Mouse (Mus musculus): ENCODE data around the gene Bank1. TPM values are rescaled to one million over a fixed set of nuclear protein-coding genes. Genes with fewer than 3 reads are reported as not detected.
A peak's percentile ranks its signal among the peaks of the same experiment; 100 is the strongest.

Bank1 gene
- total RNA-seq, 2 experiments from 2014 or later, result 0.93 to 1.3 TPM

- intact Hi-C loops (cut with DNase I), result no loop called here
These were observed 68.1 kb downstream of the Bank1 start for GRCm38 (mm10) chr3:136257761-136258160.

DNA sequence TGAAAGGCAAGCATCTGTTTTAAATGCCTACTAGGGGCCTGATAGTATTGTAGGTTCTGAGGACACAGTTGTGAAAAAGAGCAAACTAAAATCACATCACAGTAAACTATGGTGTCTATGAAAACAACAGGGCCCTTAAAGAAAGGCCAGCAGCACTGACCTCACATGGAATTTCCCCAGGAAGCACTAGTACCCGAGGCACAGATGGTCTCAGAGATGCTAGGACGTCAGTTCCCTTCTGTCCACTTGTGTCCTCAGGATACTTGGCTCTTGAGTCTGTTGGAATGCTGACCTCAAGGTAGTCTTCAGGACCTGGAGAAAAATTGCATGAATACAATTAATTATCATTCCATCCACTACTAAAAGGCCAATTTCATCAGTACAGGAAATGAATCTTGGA, 71.2 kb downstream of the Bank1 start:
- intact Hi-C loops (cut with DNase I), result no loop called here
- no peak for DNase-seq

More at GRCm38 (mm10) chr3:136257761-136258160, 68.1 kb downstream of the Bank1 start:
- DNase-seq, result no peak

DNA sequence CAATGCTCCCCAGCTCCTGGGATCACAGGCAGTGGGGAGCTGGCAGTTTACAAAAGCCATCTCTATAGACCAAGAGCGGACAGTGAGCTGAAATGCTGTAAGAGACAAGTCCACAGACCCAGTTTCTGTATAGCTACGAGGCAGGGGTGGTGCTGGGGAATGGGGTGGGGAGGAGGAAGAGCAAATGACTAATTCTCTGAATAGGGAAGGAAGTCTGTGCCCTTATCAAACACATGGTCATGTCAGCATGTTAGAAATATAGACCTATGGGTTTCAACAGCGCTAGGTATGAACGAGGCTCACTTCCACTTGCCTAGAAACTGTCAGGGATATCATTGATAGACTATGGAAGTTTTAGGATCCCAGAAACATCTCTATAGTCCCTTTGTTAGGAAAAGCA, 73.0 kb downstream of the Bank1 start:
- intact Hi-C loops (cut with DNase I), result no loop called here
- no peak for DNase-seq

GRCm38 (mm10) chr3:136251578-136251977, 74.3 kb downstream of the Bank1 start:
- intact Hi-C loops (cut with DNase I), result no loop called here
- no peak for DNase-seq

GRCm38 (mm10) chr3:136247331-136247730, 78.5 kb downstream of the Bank1 start:
- DNase-seq, result no peak
- intact Hi-C loops (cut with DNase I), result no loop called here

GRCm38 (mm10) chr3:136244931-136245330, 80.9 kb downstream of the Bank1 start:
- DNase-seq, result no peak
- intact Hi-C loops (cut with DNase I), result no loop called here

DNA sequence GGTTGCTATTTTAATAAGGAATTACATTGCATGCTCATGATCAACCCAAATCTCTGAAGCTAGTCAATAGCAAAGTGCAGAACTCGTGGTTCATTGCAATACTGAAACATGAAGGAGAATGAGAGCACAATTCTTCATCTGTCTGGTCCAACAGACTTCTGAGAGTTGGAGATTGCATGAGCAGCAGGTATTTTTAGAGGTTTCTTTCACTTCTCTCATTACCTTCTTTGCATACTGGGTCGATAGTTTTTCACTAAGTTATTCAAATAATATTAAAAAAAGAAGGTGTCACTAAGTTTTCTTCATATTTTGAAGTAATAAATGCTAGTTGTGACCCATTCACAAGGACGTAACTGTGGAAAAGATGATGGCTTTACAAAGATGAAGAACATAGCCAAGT, 87.1 kb downstream of the Bank1 start:
- intact Hi-C loops (cut with DNase I), result no loop called here

DNA sequence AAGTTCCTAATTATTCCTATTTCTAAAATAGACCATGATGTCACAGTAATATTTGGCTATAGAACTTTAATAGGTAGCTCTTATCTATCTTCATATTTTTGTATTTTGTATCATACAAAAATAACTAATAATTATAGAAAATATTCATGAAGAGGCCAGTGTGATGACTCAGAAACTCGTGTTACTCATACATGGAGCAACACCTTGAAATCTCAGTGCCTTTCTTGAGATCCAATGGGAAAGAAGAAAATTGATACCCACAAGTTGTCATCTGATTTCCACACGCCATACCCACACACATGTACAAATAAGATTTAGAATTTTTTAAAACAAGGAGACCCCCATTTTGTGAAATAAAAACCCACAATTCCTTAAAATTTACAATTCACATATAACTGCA, 92.4 kb downstream of the Bank1 start:
- intact Hi-C loops (cut with DNase I), result no loop called here
- no peak for DNase-seq

More for the DNA sequence above, 87.1 kb downstream of the Bank1 start:
- no peak for DNase-seq

GRCm38 (mm10) chr3:136230602-136231151, 95.2 kb downstream of the Bank1 start:
- intact Hi-C loops (cut with DNase I), result no loop called here
- DNase-seq, result no peak

DNA sequence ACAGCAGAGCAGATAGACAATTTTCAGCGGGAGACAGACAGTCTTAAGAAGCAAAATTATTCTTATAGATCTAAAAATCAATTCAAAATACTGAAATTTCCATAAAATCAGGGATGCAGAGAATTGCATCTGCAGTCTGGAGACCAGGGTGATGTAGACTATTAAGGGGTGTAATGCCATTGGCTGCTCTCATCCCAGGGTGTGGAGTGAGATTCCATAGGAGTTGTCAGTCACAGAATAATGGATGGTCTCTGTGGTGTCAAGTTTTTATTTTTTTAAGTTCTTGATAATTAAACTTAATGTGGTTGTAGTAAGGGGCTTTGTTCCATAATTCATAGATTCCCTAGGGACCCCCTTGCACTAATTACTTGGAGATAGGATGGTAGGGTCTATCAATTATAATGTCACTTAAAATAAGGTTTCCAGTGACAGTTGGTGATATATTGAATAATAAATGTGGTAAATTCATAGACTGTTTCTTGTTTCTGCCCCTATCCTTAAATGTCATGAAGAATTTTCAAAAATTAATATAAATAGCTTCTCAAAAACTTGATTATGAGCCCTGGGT, 136.1 kb downstream of the Bank1 start:
- no peak for DNase-seq
- intact Hi-C loops (cut with DNase I), result no loop called here

DNA sequence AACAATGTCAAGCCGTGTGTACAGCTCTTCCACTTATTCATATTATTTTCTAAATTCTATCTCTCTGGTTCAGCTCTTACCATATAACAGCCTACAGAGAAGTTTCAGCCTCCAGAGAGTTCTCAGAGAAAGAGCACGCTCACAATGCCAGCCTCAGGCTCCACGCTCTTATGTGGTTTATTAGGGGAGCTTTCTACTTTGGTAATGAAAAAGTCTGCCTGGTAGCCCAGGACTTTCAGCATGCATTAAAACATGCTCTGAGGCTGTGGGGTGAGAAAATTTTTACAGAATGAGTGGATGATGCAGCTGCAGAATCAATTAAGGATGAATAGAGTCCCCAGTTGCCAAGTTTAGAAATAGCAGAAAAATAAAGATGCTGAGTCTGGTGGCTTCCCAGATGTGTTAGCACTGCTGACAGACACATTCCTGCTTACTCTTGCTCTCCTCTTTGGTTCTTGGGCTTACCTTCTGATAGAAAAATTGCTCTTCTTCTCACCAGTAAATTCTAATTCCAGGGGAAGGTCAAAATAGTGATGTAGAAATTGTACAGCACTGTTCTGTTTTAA, 139.2 kb downstream of the Bank1 start:
- intact Hi-C loops (cut with DNase I), result no loop called here
- no peak for DNase-seq

DNA sequence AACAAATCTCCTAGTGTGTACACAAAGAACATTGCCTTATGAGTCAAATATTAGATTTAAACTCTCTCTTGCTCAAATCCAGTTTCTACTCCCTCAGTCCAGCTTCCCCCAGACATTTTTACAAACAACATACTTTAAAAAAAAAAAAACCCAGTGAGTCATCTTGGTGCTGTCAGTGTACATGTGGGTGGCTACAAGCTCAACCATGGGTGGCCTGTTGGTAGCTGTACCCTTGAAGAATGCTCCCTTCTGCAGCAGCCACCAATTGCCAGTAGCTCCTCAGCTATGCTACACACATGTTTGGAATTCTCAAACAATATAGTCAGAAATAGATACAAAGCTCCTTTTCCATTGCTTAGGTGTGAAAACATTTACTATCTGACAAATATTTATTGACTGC, 154.2 kb downstream of the Bank1 start:
- DNase-seq, result no peak

DNA sequence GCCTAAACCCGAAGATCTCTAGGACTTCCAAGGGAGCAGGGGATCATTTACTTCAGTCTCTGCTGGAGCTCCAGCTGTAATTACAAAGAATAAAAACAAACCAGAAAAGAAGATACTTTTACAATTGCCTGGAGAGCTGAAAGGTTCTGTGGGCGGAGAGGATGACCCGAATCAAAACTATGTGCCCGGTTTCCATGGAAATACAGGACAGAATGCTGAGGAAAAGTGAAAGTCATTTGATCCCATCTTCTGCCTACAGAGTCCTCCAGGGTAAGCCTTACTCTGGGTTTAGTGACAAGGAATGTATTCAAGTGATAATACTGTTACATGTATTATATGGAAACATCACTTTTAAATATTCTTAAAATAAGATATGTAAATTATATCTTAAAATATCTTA, 157.8 kb downstream of the Bank1 start:
- intact Hi-C loops (cut with DNase I), result no loop called here
- no peak for DNase-seq

More for the DNA sequence above, 154.2 kb downstream of the Bank1 start:
- intact Hi-C loops (cut with DNase I), result no loop called here

- no peak for DNase-seq
These were observed 159.2 kb downstream of the Bank1 start for GRCm38 (mm10) chr3:136166671-136167070.

GRCm38 (mm10) chr3:136166033-136166361, 159.9 kb downstream of the Bank1 start:
- intact Hi-C loops (cut with DNase I), result no loop called here
- no peak for DNase-seq

More at GRCm38 (mm10) chr3:136166671-136167070, 159.2 kb downstream of the Bank1 start:
- intact Hi-C loops (cut with DNase I), result no loop called here

- intact Hi-C loops (cut with DNase I), result no loop called here
- peak; percentile 49 to 75 for DNase-seq
These were observed 160.5 kb downstream of the Bank1 start for GRCm38 (mm10) chr3:136165167-136166032.

- intact Hi-C loops (cut with DNase I), result no loop called here
- no peak for DNase-seq
These were observed 167.8 kb downstream of the Bank1 start for GRCm38 (mm10) chr3:136158059-136158458.

DNA sequence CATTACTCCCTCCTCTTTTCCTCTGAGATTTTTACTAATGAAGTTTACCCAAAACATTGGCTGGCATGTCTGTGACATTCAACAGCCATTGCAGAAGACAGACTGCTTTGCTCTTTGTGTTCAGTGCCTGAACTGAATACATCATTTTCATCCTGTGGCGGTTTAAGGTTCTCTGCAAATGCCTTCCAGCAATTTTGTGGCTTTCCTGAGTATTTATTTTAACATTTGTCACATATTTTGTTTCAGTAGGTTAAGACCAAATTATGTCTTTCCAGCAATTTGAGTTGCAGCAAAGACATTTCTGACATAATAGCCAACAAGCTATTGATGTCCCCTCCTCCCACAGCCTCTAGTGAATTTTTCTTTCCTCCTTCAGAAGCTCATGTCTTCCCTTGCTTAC, 170.3 kb downstream of the Bank1 start:
- DNase-seq, result no peak
- intact Hi-C loops (cut with DNase I), result no loop called here

DNA sequence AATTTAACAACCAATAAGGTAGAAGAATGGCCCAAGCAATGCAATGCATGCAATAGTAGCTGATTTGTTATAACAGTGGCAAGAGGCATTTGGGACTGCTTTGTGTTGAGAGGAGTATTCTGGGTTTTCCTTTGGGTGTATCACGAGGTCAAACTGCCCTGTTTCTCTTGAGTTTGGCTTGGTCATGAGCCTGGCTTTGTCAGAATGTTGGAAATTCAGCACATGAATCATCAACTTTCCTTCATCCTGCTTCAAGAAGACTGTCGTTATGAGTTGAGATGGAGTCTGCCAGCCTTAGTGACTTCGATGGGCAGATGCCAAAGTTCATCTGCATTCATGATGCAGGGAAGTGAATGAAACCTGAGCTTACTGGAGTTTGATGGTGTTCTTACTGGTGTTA, 175.0 kb downstream of the Bank1 start:
- no peak for DNase-seq
- intact Hi-C loops (cut with DNase I), result no loop called here

DNA sequence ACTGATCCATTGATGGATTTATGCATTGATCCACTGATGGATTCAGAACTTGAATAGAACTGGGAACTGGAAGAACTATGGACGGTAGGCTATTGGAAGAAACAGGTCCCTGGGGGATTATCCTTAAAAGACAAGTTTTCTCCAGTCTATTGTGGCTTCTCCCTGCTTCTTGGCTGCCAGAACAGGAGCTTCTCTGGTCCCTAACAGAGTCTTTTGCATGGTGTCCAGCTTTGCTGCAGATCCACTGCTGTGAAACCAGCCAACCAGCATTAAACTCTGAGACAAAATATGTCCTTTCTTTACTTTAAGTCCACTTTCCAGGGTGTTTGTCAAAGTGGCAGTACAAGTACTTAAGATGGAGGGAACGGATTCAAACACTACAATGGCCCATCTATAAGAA, 178.7 kb downstream of the Bank1 start:
- intact Hi-C loops (cut with DNase I), result no loop called here
- DNase-seq, result no peak

DNA sequence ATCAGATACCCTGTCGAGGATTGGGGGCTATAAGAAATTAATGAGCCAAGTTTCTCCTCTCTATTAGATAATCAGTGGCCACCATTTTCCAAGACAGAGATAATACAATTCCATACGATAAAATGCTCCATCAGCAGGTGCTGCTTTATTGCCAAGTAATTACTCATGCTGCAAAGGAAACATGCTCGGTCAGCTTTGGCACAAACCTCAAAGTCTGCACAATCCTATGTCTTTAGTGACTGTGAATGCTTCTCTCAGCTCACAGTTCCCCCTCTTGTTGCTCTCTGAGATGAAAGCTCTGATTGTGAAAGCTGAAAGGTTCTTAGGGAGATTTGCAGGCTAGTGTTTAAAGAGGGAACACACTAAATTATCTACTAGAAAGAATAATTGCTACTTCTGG, 193.9 kb downstream of the Bank1 start:
- intact Hi-C loops (cut with DNase I), result no loop called here
- no peak for DNase-seq
